Mouse (Mus musculus): ENCODE measurements around the gene Ncapd2.

DNA sequence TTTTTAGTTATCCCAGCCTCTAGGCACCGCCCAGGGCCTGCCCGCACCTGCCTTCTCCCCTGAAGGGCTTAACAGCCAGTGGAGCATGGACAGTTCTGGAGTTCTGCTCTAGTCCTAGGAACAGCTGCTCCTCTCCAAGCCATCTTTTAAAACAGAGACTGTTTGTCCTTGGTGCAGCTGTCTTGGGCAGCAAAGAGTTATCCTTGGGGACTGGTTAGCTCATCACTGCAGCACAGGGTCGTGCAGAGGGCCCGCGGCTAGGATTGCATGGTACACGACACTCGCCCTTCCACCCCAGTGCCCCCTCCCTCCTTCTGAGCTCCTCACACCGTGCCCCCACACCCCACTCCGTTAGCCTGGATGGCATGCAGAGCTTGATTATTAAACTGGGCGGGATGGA lies 44.2 kb downstream of the Ncapd2 start:
- no peak for TF ChIP-seq POLR2A (IDR thresholded peaks at IDR 0.05; ENCODE audit: low read depth, low read length)
- no peak for TF ChIP-seq CTCF (conservative IDR thresholded peaks at IDR 0.05 in 1 of 2, IDR thresholded peaks at IDR 0.05 in 1 of 2; ENCODE audit: low read depth in 2 of 2, low read length in 2 of 2)
- TF ChIP-seq ZNF384 (IDR thresholded peaks at IDR 0.05; ENCODE audit: low read depth, low read length) = no peak
- no peak for TF ChIP-seq EP300 (IDR thresholded peaks at IDR 0.05; ENCODE audit: low read length)
- no peak for TF ChIP-seq RCOR1 (conservative IDR thresholded peaks at IDR 0.05; ENCODE audit: low read depth, low read length)
- no peak for TF ChIP-seq SMC3 (IDR thresholded peaks at IDR 0.05; ENCODE audit: low read depth, low read length)
- TF ChIP-seq UBTF (IDR thresholded peaks at IDR 0.05; ENCODE audit: low read depth, low read length) = no peak

All from CH12.LX (cell line).